Mouse (Mus musculus): ENCODE results near the gene Mtf2. TPM values are rescaled to one million over a fixed set of nuclear protein-coding genes. Genes with fewer than 3 reads are reported as not detected.
A peak's percentile ranks its signal among the peaks of the same experiment; 100 is the strongest.
"Not testable (repeated sequence)": the region's sequence is repeated elsewhere in the genome, so short reads cannot be mapped to it uniquely, and the experiment has no call there.

The Mtf2 gene
- polyA plus RNA-seq, 1 experiment from 2014 or later, result 110 TPM

DNA sequence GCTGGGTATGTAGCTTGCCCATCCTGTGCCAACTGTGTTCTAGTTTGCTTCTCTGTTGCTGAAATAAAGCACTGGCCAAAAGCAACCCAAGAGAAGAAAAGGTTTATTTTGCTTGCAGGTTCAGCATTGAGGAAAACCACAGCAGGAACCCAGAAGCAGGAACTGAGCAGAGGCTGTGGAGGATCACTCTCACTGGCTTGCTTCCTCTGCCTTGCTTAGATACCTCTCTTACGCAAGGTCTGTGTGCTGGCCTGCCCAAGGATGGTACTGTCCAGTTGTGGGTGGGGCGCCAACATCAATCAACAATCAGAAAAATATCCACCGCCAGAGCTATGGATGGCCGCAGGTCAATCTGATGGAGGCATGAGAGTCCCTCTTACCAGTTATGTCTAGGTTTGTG lies 34.2 kb upstream of the Mtf2 start:
- 90% methylated on average over 4 of the region's 4 CpGs for WGBS
- DNase-seq, result no peak
- Histone ChIP-seq H3K36me3 (ENCODE audit: insufficient read depth) (no peaks in the 10 kb centered on the region), H3K9me3 (ENCODE audit: low read depth, low read length) (no peaks in the 10 kb centered on the region), H3K4me1 (ENCODE audit: insufficient read depth) (no peaks in the 10 kb centered on the region), H3K4me2 (no peak overlapping the region), H3K27me3 (ENCODE audit: insufficient read depth, low read length) (no peaks in the 10 kb centered on the region), H3K4me3 (ENCODE audit: low read depth, low read length) (no peak overlapping the region), H3K27ac (ENCODE audit: low read depth) (no peak overlapping the region), H3K9ac (no peak overlapping the region)
- TF ChIP-seq CTCF (IDR thresholded peaks at IDR 0.05; ENCODE audit: low read depth), result no peak
- no peak for ATAC-seq (ENCODE audit: insufficient read depth)

DNA sequence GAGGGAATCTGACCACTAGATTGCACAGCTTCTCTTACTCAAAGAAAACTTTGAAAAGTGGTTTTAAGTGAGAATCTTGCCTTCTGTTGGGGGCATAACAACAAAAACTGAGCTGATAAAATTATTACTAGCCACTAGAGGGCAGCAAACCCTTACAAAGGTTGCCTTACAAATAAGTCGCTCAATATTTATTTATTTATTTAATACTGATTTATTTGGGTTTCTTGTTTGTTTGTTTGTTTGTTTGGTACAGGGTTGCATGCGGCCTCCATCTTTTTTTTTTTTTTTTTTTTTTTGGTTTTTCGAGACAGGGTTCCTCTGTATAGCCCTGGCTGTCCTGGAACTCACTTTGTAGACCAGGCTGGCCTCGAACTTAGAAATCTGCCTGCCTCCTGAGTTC lies 31.3 kb upstream of the Mtf2 start:
- no peaks in the 10 kb centered on the region for H3K36me3 ChIP-seq (ENCODE audit: insufficient read depth)
- H3K27me3 ChIP-seq (ENCODE audit: insufficient read depth, low read length), result no peaks in the 10 kb centered on the region
- peak; percentile 66 for TF ChIP-seq CTCF (IDR thresholded peaks at IDR 0.05; ENCODE audit: low read depth)
- H3K9me3 ChIP-seq (ENCODE audit: low read depth, low read length), result no peaks in the 10 kb centered on the region
- H3K9ac ChIP-seq, result no peak overlapping the region
- WGBS, result 34% methylated on average over 4 of the region's 4 CpGs
- DNase-seq (peak; percentile 88), ATAC-seq (ENCODE audit: insufficient read depth) (no peak)
- no peak overlapping the region for H3K27ac ChIP-seq (ENCODE audit: low read depth)
- H3K4me3 ChIP-seq (ENCODE audit: low read depth, low read length), result no peak overlapping the region
- no peak overlapping the region for H3K4me2 ChIP-seq
- no peaks in the 10 kb centered on the region for H3K4me1 ChIP-seq (ENCODE audit: insufficient read depth)

DNA sequence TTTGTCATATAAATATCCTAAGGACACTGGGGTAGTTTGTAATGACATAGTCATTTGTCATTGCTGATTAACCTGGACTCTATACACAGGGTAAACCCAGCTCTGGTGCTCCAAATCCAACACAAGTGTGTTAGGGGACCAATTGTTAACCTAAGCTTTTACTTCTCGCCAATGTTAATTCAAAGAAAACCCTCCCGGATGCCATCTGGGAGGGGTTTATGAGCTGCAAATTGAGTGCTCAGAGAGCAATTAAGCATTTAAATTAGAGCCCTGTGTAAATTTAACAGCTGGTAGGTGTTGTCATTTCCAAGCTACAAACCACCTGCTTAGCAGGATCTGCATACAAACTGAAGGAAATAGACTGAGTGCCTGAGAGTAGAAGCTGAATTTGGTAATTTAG lies 30.0 kb upstream of the Mtf2 start:
- Histone ChIP-seq H3K9ac (no peak overlapping the region), H3K4me1 (ENCODE audit: insufficient read depth) (no peaks in the 10 kb centered on the region), H3K4me3 (ENCODE audit: low read depth, low read length) (no peak overlapping the region), H3K9me3 (ENCODE audit: low read depth, low read length) (no peaks in the 10 kb centered on the region), H3K27me3 (ENCODE audit: insufficient read depth, low read length) (no peaks in the 10 kb centered on the region), H3K27ac (ENCODE audit: low read depth) (no peak overlapping the region), H3K36me3 (ENCODE audit: insufficient read depth) (no peaks in the 10 kb centered on the region), H3K4me2 (no peak overlapping the region)
- WGBS, result 25% methylated on average over 2 of the region's 2 CpGs
- ATAC-seq (ENCODE audit: insufficient read depth) (no peak), DNase-seq (no peak)
- no peak for TF ChIP-seq CTCF (IDR thresholded peaks at IDR 0.05; ENCODE audit: low read depth)

- H3K27ac ChIP-seq (ENCODE audit: low read depth), result no peak overlapping the region
- no peak overlapping the region for H3K9ac ChIP-seq
- no peaks in the 10 kb centered on the region for H3K27me3 ChIP-seq (ENCODE audit: insufficient read depth, low read length)
- H3K9me3 ChIP-seq (ENCODE audit: low read depth, low read length), result no peaks in the 10 kb centered on the region
- H3K4me2 ChIP-seq, result no peak overlapping the region
- DNase-seq, result no peak
- no peaks in the 10 kb centered on the region for H3K4me1 ChIP-seq (ENCODE audit: insufficient read depth)
- no peaks in the 10 kb centered on the region for H3K36me3 ChIP-seq (ENCODE audit: insufficient read depth)
- no peak overlapping the region for H3K4me3 ChIP-seq (ENCODE audit: low read depth, low read length)
- TF ChIP-seq CTCF (IDR thresholded peaks at IDR 0.05; ENCODE audit: low read depth), result no peak
- 81% methylated on average over 5 of the region's 5 CpGs for WGBS
- ATAC-seq (ENCODE audit: insufficient read depth), result no peak
Measured at GRCm38 (mm10) chr5:108042061-108042460, 23.4 kb upstream of the Mtf2 start.

DNA sequence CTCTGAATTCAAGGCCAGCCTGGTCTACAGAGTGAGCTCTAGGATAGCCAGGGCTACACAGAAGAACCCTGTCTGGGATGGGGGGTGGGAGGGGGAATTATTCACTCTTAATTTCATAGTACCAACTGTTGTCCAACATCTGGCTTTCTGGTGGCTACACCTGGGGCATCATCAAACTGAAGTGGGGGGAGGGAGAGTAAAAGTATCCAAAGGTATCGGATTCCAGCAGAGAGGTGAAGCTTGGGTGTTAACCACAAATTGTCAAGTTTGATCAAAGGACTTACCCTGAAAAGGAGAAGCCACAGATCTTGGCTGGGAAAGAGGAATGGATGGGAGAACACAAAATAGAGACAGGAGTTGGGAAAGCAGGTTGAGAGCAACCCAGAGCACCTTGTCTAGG lies 21.6 kb upstream of the Mtf2 start:
- Histone ChIP-seq H3K36me3 (ENCODE audit: insufficient read depth) (no peaks in the 10 kb centered on the region), H3K9ac (no peak overlapping the region), H3K4me3 (ENCODE audit: low read depth, low read length) (no peak overlapping the region), H3K27ac (ENCODE audit: low read depth) (no peak overlapping the region), H3K4me1 (ENCODE audit: insufficient read depth) (no peaks in the 10 kb centered on the region), H3K9me3 (ENCODE audit: low read depth, low read length) (no peaks in the 10 kb centered on the region), H3K27me3 (ENCODE audit: insufficient read depth, low read length) (no peaks in the 10 kb centered on the region), H3K4me2 (no peak overlapping the region)
- no peak for ATAC-seq (ENCODE audit: insufficient read depth)
- TF ChIP-seq CTCF (IDR thresholded peaks at IDR 0.05; ENCODE audit: low read depth), result no peak
- DNase-seq, result no peak
- 38% methylated on average over 1 of the region's 1 CpGs for WGBS

- H3K9ac ChIP-seq, result no peak overlapping the region
- TF ChIP-seq CTCF (IDR thresholded peaks at IDR 0.05; ENCODE audit: low read depth), result no peak
- DNase-seq (no peak), ATAC-seq (ENCODE audit: insufficient read depth) (no peak)
- no peaks in the 10 kb centered on the region for H3K36me3 ChIP-seq (ENCODE audit: insufficient read depth)
- no peak overlapping the region for H3K4me2 ChIP-seq
- H3K27ac ChIP-seq (ENCODE audit: low read depth), result no peak overlapping the region
- H3K4me3 ChIP-seq (ENCODE audit: low read depth, low read length), result no peak overlapping the region
- 4% methylated on average over 3 of the region's 3 CpGs for WGBS
- no peaks in the 10 kb centered on the region for H3K27me3 ChIP-seq (ENCODE audit: insufficient read depth, low read length)
- H3K4me1 ChIP-seq (ENCODE audit: insufficient read depth), result no peaks in the 10 kb centered on the region
- no peaks in the 10 kb centered on the region for H3K9me3 ChIP-seq (ENCODE audit: low read depth, low read length)
Measured at GRCm38 (mm10) chr5:108049711-108050268, 15.7 kb upstream of the Mtf2 start.

GRCm38 (mm10) chr5:108051026-108051425 lies 14.4 kb upstream of the Mtf2 start:
- WGBS, result 67% methylated on average over 2 of the region's 2 CpGs

GRCm38 (mm10) chr5:108051727-108052126 lies 13.7 kb upstream of the Mtf2 start:
- not testable (repeated sequence) for H3K9ac ChIP-seq; H3K27ac ChIP-seq (ENCODE audit: low read depth); H3K27me3 ChIP-seq (ENCODE audit: insufficient read depth, low read length); H3K36me3 ChIP-seq (ENCODE audit: insufficient read depth); H3K4me2 ChIP-seq; H3K4me1 ChIP-seq (ENCODE audit: insufficient read depth); H3K4me3 ChIP-seq (ENCODE audit: low read depth, low read length); ATAC-seq (ENCODE audit: insufficient read depth); DNase-seq; H3K9me3 ChIP-seq (ENCODE audit: low read depth, low read length)
- WGBS, result 90% methylated on average over 9 of the region's 9 CpGs

More at GRCm38 (mm10) chr5:108051026-108051425, 14.4 kb upstream of the Mtf2 start:
- H3K9ac ChIP-seq, result no peak overlapping the region
- no peak for DNase-seq
- no peaks in the 10 kb centered on the region for H3K27me3 ChIP-seq (ENCODE audit: insufficient read depth, low read length)
- H3K9me3 ChIP-seq (ENCODE audit: low read depth, low read length), result no peaks in the 10 kb centered on the region
- no peak overlapping the region for H3K27ac ChIP-seq (ENCODE audit: low read depth)
- ATAC-seq (ENCODE audit: insufficient read depth), result no peak
- no peaks in the 10 kb centered on the region for H3K4me1 ChIP-seq (ENCODE audit: insufficient read depth)
- no peak overlapping the region for H3K4me3 ChIP-seq (ENCODE audit: low read depth, low read length)
- TF ChIP-seq CTCF (IDR thresholded peaks at IDR 0.05; ENCODE audit: low read depth), result no peak
- H3K4me2 ChIP-seq, result no peak overlapping the region
- H3K36me3 ChIP-seq (ENCODE audit: insufficient read depth), result no peaks in the 10 kb centered on the region

All from lung, embryonic 14.5 days (tissue).